Mouse (Mus musculus) kidney, postnatal 14 days (tissue): Measurements from ENCODE around the gene Adgra3.

Source experiments
- DNase-seq: peaks from one replicate; pipeline ENCODE4 v3.0.0; 2022; ENCODE audit warnings: mixed read lengths

Gene Adgra3

DNA sequence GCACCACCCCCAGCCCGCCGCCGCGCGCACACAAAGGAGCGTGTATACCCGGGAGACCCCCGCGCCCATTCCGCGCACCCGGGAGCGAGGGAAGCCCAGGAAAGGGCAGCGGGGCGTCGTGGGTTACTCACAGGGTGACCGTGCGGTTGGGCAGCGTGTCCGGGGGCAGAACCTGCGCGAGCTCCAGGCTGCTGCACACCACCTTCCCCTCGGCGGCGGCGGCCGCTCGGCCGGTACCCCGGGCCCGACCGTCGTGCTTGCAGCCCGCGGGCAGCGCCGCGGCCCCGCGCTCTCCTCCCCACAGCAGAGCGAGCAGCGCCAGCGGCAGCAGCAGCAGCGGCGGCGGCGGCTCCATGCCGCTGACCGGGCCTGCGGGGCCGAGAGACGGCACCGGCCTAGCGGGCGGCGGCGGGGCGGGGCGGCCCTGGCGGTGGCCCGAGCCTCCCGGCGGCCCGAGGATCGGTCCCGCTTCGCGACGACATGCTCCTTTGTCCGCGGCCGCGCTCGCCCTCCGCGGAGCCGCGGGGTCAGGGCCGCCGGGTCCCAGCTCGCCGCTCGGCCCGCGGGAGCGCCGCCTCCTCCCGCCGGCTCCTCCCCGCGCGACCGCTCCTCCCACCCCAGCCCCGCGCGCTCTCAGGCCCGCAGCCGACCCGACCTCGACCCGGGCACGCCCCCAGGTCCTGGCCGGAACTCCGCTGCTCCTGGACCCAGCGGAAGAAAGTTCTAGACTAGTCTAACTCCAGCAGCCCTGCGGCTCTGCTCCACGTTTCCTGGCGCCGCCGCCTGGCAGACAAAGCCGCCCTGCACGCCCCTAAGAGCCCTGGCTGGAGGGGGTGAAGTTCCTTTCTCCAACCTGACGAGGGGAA, at the start of gene Adgra3:
Gene Adgra3 (minus strand): TSS at position 586 of the 866 bp plus-strand sequence.
- DNase-seq = peak; percentile 92

DNA sequence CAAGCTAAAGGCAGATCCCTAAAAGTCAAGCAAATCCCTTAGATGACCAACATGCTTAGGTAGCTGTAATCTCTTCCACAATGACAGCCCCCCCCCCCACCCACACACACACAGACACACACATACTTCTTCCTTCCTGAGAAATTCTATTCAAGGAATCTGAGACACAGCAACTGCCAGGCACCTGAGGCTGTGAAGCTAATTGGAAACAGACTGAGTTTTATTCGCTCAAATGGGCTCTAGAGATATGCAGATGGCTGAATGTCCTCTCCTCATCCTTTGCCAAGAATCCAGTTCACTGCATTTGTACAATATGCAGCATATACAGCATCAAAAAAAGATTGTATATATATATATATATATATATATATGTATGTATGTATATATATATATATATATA, 24.6 kb upstream of the Adgra3 start:
- DNase-seq = no peak

DNA sequence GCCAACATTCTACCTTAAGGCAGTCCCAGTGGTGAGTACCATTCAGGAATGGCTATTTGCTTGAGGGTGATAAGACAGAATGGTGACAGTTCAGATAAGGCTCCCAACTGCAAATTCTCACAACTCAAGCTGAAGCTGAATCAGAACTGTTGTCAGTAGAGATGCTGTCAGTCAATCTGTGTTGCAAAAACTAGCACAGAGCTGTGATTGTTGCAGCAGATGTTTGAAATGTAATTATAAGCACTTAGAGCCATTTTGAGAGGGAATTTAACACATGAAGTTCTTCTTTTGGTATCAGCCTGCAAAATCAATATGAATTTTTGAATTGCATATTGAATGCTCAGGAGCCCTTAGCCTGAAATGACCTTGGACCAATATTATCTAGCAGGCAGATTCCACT, 15.4 kb upstream of the Adgra3 start:
- no peak for DNase-seq

DNA sequence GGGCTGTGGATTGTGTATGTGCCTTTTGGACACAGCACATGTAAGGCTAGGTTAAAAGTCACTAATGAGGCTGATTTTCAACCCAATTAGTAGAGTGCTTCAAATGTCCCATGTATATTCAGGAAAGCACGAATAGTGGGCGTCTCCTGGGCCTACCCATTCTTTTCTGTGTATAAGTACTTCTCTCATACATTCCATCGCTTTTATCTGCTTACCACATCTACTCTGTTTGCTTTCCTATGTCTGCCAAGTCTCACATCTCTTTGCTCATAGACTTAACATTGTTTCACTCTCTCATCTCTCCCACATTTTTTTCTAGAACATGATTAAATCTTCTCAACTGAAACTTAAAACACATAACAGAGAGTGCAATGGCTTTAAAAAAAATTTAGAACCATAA, 5.4 kb upstream of the Adgra3 start:
- no peak for DNase-seq

DNA sequence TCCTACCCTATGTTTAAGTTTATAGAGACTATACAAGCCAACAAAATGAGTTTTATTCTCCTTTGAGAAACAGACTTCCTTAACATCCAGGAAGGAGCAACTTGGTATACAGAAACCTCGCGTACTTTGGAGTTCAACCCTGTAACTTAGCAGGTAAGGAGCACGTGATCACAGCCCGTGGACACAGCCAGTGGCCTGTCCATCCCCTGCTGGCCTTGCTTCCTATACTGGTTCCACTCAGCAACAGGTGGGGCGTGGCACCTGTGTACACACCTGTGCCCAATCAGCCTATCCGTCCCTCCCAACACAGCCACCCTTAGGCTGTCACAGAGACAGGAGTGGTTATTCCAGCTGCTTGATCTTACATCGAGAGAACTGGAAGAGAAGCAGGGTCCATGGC, 780 bp upstream of the Adgra3 start:
- DNase-seq = peak; percentile 62

- no peak for DNase-seq
These were observed 990 bp downstream of the Adgra3 start for GRCm38 (mm10) chr5:50057612-50058420.

- DNase-seq = no peak
These were observed 6.3 kb downstream of the Adgra3 start for GRCm38 (mm10) chr5:50052456-50052855.

DNA sequence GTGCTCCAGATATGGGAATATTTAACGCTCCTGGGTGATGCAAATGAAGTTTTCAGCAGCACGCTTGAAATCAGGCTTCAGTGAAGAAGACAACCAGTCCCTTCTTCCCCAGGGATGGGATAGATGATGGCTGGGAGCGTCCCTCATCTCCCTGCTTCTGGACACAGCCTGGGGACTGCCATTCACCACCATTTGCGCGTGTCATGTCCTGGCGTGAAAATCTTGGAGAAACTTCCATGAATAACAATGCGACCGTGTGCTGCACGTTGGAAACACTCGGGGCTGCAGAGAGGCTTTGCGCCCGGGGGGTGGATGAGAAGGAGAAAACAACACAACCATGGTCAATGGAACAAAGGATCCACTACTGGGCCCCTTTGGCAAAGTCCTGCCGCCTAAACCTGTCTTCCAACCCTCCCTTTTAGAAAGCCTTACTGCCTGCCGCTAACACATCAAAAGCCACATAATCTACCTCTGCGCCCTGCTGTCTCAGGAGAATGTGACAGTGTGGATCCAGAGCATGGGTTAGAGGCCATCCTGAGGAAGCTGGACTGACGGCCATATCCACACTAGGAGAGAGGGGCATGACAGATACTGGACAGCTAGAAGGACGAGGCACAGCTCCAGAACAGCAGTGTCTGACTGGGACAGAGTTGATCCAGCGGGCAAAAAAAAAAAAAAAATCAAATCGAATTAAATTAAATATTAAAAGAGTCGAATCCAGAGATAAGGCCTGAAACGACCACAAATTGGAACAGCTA, 8.0 kb downstream of the Adgra3 start:
- DNase-seq = no peak

- no peak for DNase-seq
These were observed 8.8 kb downstream of the Adgra3 start for GRCm38 (mm10) chr5:50050037-50050436.

- DNase-seq = no peak
These were observed 9.3 kb downstream of the Adgra3 start for GRCm38 (mm10) chr5:50049506-50049905.

- no peak for DNase-seq
These were observed 9.8 kb downstream of the Adgra3 start for GRCm38 (mm10) chr5:50048960-50049359.

DNA sequence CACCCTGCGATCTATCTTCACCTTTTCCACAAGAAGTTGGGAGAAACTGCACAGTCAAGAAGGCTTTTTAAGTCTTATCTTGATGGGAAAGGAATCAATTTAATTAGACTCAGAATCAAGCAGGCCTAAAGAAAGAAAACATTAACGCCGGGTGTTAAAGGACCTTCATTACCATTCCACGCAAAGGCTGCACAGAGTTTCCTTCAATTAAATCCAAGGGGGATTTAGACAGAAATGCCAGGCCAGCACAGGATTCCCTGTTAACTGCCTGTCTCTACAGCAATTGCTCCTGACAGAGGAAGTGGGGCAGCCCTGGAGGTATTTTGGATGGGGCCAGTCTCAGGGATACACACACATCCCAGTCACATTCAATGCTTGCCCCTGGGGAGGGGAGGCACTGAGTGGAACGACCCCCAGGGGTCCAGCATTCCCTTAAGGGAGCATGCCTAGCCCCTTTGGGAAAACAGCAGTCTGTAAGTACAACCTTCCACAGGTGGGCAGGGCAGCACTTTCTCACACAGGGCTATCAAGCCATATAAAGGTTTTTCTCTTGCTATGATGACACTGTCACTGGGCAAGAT, 10.4 kb downstream of the Adgra3 start:
- no peak for DNase-seq

GRCm38 (mm10) chr5:50045180-50045579, 13.6 kb downstream of the Adgra3 start:
- no peak for DNase-seq

DNA sequence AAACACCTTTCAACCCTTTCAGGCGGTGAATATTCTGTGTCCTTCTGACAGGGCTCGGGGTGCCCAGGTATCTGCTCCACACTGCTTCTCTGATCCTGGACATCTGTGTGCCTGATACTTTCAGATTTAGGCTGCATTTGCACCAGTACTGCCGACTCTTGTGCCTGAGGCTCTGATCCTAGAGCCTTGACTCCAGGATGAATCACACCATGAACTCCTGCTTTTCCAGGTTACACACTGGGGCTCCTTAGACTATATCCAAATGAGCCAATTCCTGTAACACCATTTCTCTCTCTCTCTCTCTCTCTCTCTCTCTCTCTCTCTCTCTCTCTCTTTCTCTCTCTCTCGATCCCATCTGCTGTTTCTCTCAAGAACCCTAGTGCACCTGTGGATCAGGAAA, 15.1 kb downstream of the Adgra3 start:
- no peak for DNase-seq

DNA sequence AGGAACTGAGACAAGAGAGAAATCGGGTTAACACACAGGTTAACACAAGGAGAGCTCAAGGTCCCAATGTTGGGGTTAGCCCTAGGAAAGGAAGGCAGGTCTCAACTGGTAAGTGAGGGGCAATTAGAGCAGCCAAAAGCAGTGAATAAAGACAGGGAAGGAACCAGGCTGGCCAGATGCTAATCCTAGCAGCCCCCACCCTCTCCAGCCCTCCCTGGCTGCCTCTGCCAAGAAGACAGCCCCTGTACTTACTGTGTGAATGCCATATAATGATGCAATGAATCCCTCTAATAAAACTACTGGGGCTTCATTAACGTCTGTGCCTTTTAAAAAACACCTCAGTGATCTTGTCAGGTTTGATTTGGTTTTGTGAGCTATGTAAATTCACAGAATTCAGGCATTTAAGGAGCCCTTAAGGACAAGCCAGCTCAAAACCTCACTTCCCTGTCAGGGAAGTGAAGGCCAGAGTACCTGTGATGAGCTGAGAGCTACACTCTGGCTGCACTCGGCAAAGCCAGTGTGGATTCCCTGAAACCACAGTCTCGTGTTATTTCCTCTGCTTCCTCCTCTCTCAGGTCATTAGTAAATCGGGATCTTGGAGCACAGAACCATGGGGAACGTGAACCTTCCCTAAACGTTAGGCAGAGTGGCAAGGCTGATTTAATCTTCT, 16.4 kb downstream of the Adgra3 start:
- no peak for DNase-seq

- no peak for DNase-seq
These were observed 19.3 kb downstream of the Adgra3 start for GRCm38 (mm10) chr5:50039521-50039920.

DNA sequence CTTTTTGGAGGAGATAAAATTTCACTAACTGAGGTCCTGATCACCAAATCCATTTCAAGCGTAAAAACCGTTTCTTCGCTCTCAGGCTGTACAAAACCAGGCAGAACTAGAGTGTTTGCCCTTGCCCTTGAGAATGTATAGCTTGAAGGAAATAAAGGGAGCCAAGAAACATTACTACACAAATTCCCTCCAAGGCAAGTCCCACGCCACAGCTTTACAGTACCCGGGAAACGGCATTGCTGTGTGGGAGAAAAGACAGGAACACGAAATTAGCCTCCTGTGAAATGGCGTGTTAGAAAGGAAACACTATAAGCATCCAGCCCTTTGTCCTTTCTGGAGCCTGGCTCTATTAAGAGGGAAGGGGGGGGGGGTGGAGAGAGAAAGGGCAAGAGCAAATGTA, 21.1 kb downstream of the Adgra3 start:
- DNase-seq = no peak

GRCm38 (mm10) chr5:50034900-50035514, 23.8 kb downstream of the Adgra3 start:
- DNase-seq = peak; percentile 47

DNA sequence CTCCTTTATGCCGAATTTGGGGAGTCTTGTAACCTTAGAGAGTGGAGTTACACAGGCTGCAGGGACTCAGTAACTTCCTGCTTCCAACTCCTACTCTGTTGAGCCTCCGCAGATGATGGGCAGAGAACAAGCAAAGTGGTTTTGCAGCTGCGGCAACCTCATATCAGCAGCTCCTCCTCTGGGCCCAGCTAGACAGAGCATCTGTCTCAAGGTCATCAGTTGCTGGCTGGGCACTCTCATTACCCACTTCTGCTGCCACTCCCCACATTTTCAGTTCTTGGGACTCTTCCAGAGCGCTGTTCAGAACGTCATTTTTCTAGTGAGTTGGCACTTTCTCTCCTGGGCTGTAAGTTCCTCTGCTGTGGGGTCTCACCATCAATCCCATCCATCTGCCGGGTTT, 24.6 kb downstream of the Adgra3 start:
- peak; percentile 60 for DNase-seq

- DNase-seq = no peak
These were observed 25.1 kb downstream of the Adgra3 start for GRCm38 (mm10) chr5:50033660-50034059.

GRCm38 (mm10) chr5:50032332-50032731, 26.5 kb downstream of the Adgra3 start:
- DNase-seq = no peak

- no peak for DNase-seq
These were observed 27.0 kb downstream of the Adgra3 start for GRCm38 (mm10) chr5:50031763-50032272.
